Mouse (Mus musculus) CH12.LX (cell line): ENCODE measurements around the gene C130074G19Rik. TPM values are rescaled to one million over a fixed set of nuclear protein-coding genes. Genes with fewer than 3 reads are reported as not detected.

ENCODE experiments used
- DNase-seq: peaks from one replicate; pipeline ENCODE4 v3.0.0-alpha.2; 2013; ENCODE audit errors: extremely low read depth
- H3K27ac ChIP-seq: 2 replicates; pipeline ENCODE4 v1.5.1; 2012; ENCODE audit warnings: low read depth, mild to moderate bottlenecking, control low read depth, moderate library complexity; ENCODE audit not compliant: insufficient read depth
- H3K27me3 ChIP-seq: replicated peaks from 2 replicates; pipeline ENCODE3; 2012; ENCODE audit warnings: inconsistent platforms
- H3K36me3 ChIP-seq, 2 experiments: replicated peaks in 1 of 2; 2 replicates each; pipeline versions ENCODE3 to v1.6.1; 2012; ENCODE audit warnings: inconsistent platforms in 1 of 2, low read length in 1 of 2, mild to moderate bottlenecking in 1 of 2, mixed read lengths in 1 of 2, moderate library complexity in 1 of 2; ENCODE audit not compliant: control insufficient read depth in 1 of 2, insufficient read depth in 1 of 2
- H3K4me1 ChIP-seq, 2 experiments: 2 replicates each; pipeline ENCODE4 v1.6.1; 2012; ENCODE audit warnings: inconsistent platforms in 1 of 2, moderate library complexity in 1 of 2; ENCODE audit not compliant: insufficient read depth in 2 of 2, control insufficient read depth in 1 of 2
- H3K4me2 ChIP-seq: 2 replicates; pipeline ENCODE4 v1.6.1; 2012; ENCODE audit warnings: low read depth, mild to moderate bottlenecking, control low read depth; ENCODE audit not compliant: poor library complexity, insufficient read depth, severe bottlenecking
- H3K4me3 ChIP-seq, 3 experiments: fragments of 150-350 bp in 1 of 3; sonication (generic) in 1 of 3; replicated peaks in 1 of 3; 2 replicates each; pipeline versions ENCODE3 to v1.5.1; 2011 to 2012; ENCODE audit warnings: low read depth in 2 of 3, low read length in 2 of 3, mild to moderate bottlenecking in 2 of 3, moderate library complexity in 2 of 3, control low read depth in 1 of 3, improper control_type of control experiment in 1 of 3, inconsistent platforms in 1 of 3, mixed read lengths in 1 of 3; ENCODE audit not compliant: poor library complexity in 1 of 3
- H3K79me2 ChIP-seq: replicated peaks from 2 replicates; pipeline ENCODE4 v1.6.1; 2012; ENCODE audit warnings: mild to moderate bottlenecking, moderate library complexity; ENCODE audit not compliant: control insufficient read depth, poor library complexity, insufficient read depth, severe bottlenecking; ENCODE audit errors: extremely low read depth
- H3K9ac ChIP-seq: 2 replicates; pipeline ENCODE4 v1.6.1; 2012; ENCODE audit warnings: low read depth, mild to moderate bottlenecking, control low read depth, moderate library complexity; ENCODE audit not compliant: insufficient read depth
- H3K9me3 ChIP-seq: replicated peaks from 2 replicates; pipeline ENCODE3; 2012; ENCODE audit warnings: low read length, inconsistent platforms, mixed read lengths
- BHLHE40 ChIP-seq: IDR thresholded peaks from 2 replicates; pipeline ENCODE4 v1.6.1; 2011; ENCODE audit warnings: mild to moderate bottlenecking, low read depth, low read length, improper control_type of control experiment
- EP300 ChIP-seq: IDR thresholded peaks from 2 replicates; pipeline ENCODE4 v1.6.1; 2011; ENCODE audit warnings: low read length, improper control_type of control experiment
- JUND ChIP-seq: conservative IDR thresholded peaks from 2 replicates; pipeline ENCODE4 v1.6.1; 2011; ENCODE audit warnings: low read depth, low read length, improper control_type of control experiment
- MAFK ChIP-seq: IDR thresholded peaks from 2 replicates; pipeline ENCODE4 v1.6.1; 2011; ENCODE audit warnings: low read length, improper control_type of control experiment; ENCODE audit not compliant: insufficient replicate concordance
- MAZ ChIP-seq: IDR thresholded peaks from 2 replicates; pipeline ENCODE4 v1.6.1; 2012; ENCODE audit warnings: low read depth, mild to moderate bottlenecking, inconsistent platforms, low read length, improper control_type of control experiment, moderate library complexity
- MXI1 ChIP-seq: IDR thresholded peaks from 2 replicates; pipeline ENCODE4 v1.6.1; 2011; ENCODE audit warnings: mild to moderate bottlenecking, low read depth, low read length, improper control_type of control experiment
- MYC ChIP-seq: IDR thresholded peaks from 2 replicates; pipeline ENCODE4 v1.6.1; 2011; ENCODE audit warnings: low read depth, mild to moderate bottlenecking, improper control_type of control experiment, low read length
- PAX5 ChIP-seq: IDR thresholded peaks from 2 replicates; pipeline ENCODE4 v1.6.1; 2012; ENCODE audit warnings: low read length, inconsistent platforms, mixed read lengths
- POLR2AphosphoS2 ChIP-seq: IDR thresholded peaks from 2 replicates; pipeline ENCODE4 v1.6.1; 2011; ENCODE audit warnings: low read depth, low read length, improper control_type of control experiment
- RAD21 ChIP-seq: IDR thresholded peaks from 2 replicates; pipeline ENCODE4 v1.6.1; 2011; ENCODE audit warnings: low read depth, mild to moderate bottlenecking, low read length, improper control_type of control experiment, moderate library complexity
- SIN3A ChIP-seq: IDR thresholded peaks from 2 replicates; pipeline ENCODE4 v1.6.1; 2012; ENCODE audit warnings: low read length, improper control_type of control experiment, inconsistent platforms
- USF2 ChIP-seq: conservative IDR thresholded peaks from 2 replicates; pipeline ENCODE4 v1.6.1; 2011; ENCODE audit warnings: low read depth, low read length, improper control_type of control experiment
- ZC3H11A ChIP-seq: IDR thresholded peaks from 2 replicates; pipeline ENCODE4 v1.6.1; 2012; ENCODE audit warnings: low read depth, mild to moderate bottlenecking, inconsistent platforms, low read length, improper control_type of control experiment
- ZKSCAN1 ChIP-seq: IDR thresholded peaks from 2 replicates; pipeline ENCODE4 v1.6.1; 2012; ENCODE audit warnings: low read depth, inconsistent platforms, low read length, improper control_type of control experiment, borderline replicate concordance
- dilution Hi-C: fragments of 300-500 bp; cut with MboI; formaldehyde crosslinking; loops from 2 replicates; pipeline ENCODE4 v1.14.3; 2020; ENCODE audit warnings: low sequenced_read_pairs; ENCODE audit not compliant: extremely low pct_unique_long_range_greater_than_20kb, extremely low pct_ligation_motif_present
- in situ Hi-C: fragments of 300-500 bp; cut with MboI; formaldehyde crosslinking; loops from 3 replicates; pipeline ENCODE4 v1.14.3; 2019; ENCODE audit warnings: low sequenced_read_pairs, low pct_ligation_motif_present, low pct_unique_long_range_greater_than_20kb, mixed read lengths
- polyA plus RNA-seq: library from polyadenylated mRNA; unstranded; fragments of >175 nt; gene quantifications from 2 replicates; pipeline ENCODE4 v1.2.1, GENCODE M21; 2012; ENCODE audit warnings: low read depth; ENCODE audit not compliant: insufficient read length
- total RNA-seq, 2 experiments: library from RNA; depleted of rRNA; stranded (reverse); fragments of 300-350 nt in 1 of 2; fragments of >200 nt in 1 of 2; gene quantifications; 2 replicates each; pipeline ENCODE4 v1.2.3; 2012 to 2014

Gene C130074G19Rik
- total and polyA plus RNA-seq, 3 experiments = not detected

- peaks cover 2% of the 10 kb centered on the region for H3K9me3 ChIP-seq
- in situ Hi-C loops = loop anchor here (25.0 kb wide), 1 partner anchor 357 kb away; no protein-coding TSS in a partner anchor
- dilution Hi-C loops = no loop called here
Observed at GRCm38 (mm10) chr1:184829897-184830296, 53.1 kb downstream of the C130074G19Rik start.

GRCm38 (mm10) chr1:184827175-184827701 is 55.8 kb downstream of the C130074G19Rik start:
- Histone ChIP-seq H3K9me3 (peaks cover 2% of the 10 kb centered on the region), H3K79me2 (no peaks in the 10 kb centered on the region), H3K4me2 (no peak overlapping the region), H3K27ac (no peak overlapping the region), H3K27me3 (no peaks in the 10 kb centered on the region), H3K9ac (no peak overlapping the region), H3K36me3 (peaks cover 14 to 55% of the 10 kb centered on the region in 2 experiments), H3K4me1 (peaks cover 6 to 15% of the 10 kb centered on the region in 2 experiments), H3K4me3 (no peak overlapping the region)
- TF ChIP-seq USF2 = no peak
- no peak for TF ChIP-seq POLR2AphosphoS2
- no peak for TF ChIP-seq ZKSCAN1
- TF ChIP-seq MXI1 = no peak
- no peak for TF ChIP-seq EP300
- no peak for TF ChIP-seq BHLHE40
- TF ChIP-seq PAX5 = no peak
- no peak for TF ChIP-seq ZC3H11A
- DNase-seq = no peak
- dilution Hi-C loops = no loop called here
- in situ Hi-C loops = loop anchor here (25.0 kb wide), 1 partner anchor 360 kb away; no protein-coding TSS in a partner anchor

More at GRCm38 (mm10) chr1:184829897-184830296, 53.1 kb downstream of the C130074G19Rik start:
- DNase-seq = no peak
- Histone ChIP-seq H3K9ac (no peak overlapping the region), H3K79me2 (no peaks in the 10 kb centered on the region), H3K36me3 (peaks cover 19 to 70% of the 10 kb centered on the region in 2 experiments), H3K27ac (no peak overlapping the region), H3K27me3 (no peaks in the 10 kb centered on the region), H3K4me3 (no peak overlapping the region), H3K4me1 (peaks cover 0 to under 1% of the 10 kb centered on the region in 2 experiments; a peak in 1 of 4 replicates), H3K4me2 (no peak overlapping the region)
- TF ChIP-seq POLR2AphosphoS2 (no peak), RAD21 (no peak), JUND (no peak), PAX5 (no peak), MAZ (no peak), MAFK (no peak), MYC (no peak), SIN3A (no peak)
